Mouse (Mus musculus): ENCODE measurements around the gene Inpp4a.

- TF ChIP-seq CTCF (IDR thresholded peaks at IDR 0.05; ENCODE audit: borderline replicate concordance, insufficient read depth, low read length), result no peak
- no peak for TF ChIP-seq POLR2A (IDR thresholded peaks at IDR 0.05; ENCODE audit: low read depth, low read length)
These were observed 105.5 kb downstream of the Inpp4a start for GRCm38 (mm10) chr1:37405137-37405536.

Data from embryonic fibroblast, embryonic 13.5 days (primary cell).